Mouse (Mus musculus) forebrain, embryonic 12.5 days (tissue): ENCODE results near the gene Ccdc13. TPM values are rescaled to one million over a fixed set of nuclear protein-coding genes. Genes with fewer than 3 reads are reported as not detected.

Experiments used
- ATAC-seq: fragments of 200-750 bp; cut with Nextera tagmentation; 2 replicates; pipeline ENCODE4 v1.8.0; 2017; ENCODE audit warnings: moderate TSS enrichment; ENCODE audit not compliant: low FRiP score
- H3K27ac ChIP-seq: fragments of 300-500 bp; sonication (generic); 2 replicates; pipeline ENCODE4 v1.5.1; 2016; ENCODE audit warnings: mild to moderate bottlenecking
- H3K27me3 ChIP-seq: fragments of 300-500 bp; sonication (generic); 2 replicates; pipeline ENCODE4 v1.6.1; 2016; ENCODE audit warnings: mild to moderate bottlenecking
- H3K36me3 ChIP-seq: fragments of 300-500 bp; sonication (generic); replicated peaks from 2 replicates; pipeline ENCODE4 v1.6.1; 2016; ENCODE audit warnings: mild to moderate bottlenecking
- H3K4me1 ChIP-seq: fragments of 300-500 bp; sonication (generic); 2 replicates; pipeline ENCODE4 v1.6.1; 2016
- H3K4me2 ChIP-seq: fragments of 300-500 bp; sonication (generic); 2 replicates; pipeline ENCODE4 v1.6.1; 2016; ENCODE audit warnings: mild to moderate bottlenecking, moderate library complexity
- H3K4me3 ChIP-seq: fragments of 300-500 bp; sonication (generic); replicated peaks from 2 replicates; pipeline ENCODE4 v1.5.1; 2016; ENCODE audit warnings: mild to moderate bottlenecking
- H3K9ac ChIP-seq: fragments of 300-500 bp; sonication (generic); 2 replicates; pipeline ENCODE4 v1.6.1; 2016; ENCODE audit warnings: mild to moderate bottlenecking
- H3K9me3 ChIP-seq: fragments of 300-500 bp; sonication (generic); 2 replicates; pipeline ENCODE4 v1.6.1; 2016
- WGBS: fragments of 180-500 bp; shearing (Covaris S2); methylation state at CpG from one replicate; pipeline ENCODE4 v1.1.7; 2016; 5-methylcytosine and 5-hydroxymethylcytosine counted together
- polyA plus RNA-seq: library from polyadenylated mRNA; unstranded; fragments of >200 nt; fragmentation: Nextera tagmentation; extraction: Ambion mirVana; gene quantifications from 2 replicates; pipeline ENCODE4 v1.2.1, GENCODE M21; 2016

The Ccdc13 gene
- polyA plus RNA-seq, 1 experiment from 2014 or later = 3.1 TPM

GRCm38 (mm10) chr9:121865425-121866008 lies 26.3 kb upstream of the Ccdc13 start:
- 39% methylated on average over 3 of the region's 3 CpGs for WGBS
- H3K27me3 ChIP-seq = no peaks in the 10 kb centered on the region
- no peaks in the 10 kb centered on the region for H3K9me3 ChIP-seq
- ATAC-seq = no peak
- H3K4me3 ChIP-seq = no peak overlapping the region
- no peak overlapping the region for H3K4me2 ChIP-seq
- no peak overlapping the region for H3K27ac ChIP-seq
- no peaks in the 10 kb centered on the region for H3K36me3 ChIP-seq
- no peak overlapping the region for H3K9ac ChIP-seq
- H3K4me1 ChIP-seq = 0 out of 2 replicates have a peak, but pooled peaks cover 4% of the 10 kb centered on the region

DNA sequence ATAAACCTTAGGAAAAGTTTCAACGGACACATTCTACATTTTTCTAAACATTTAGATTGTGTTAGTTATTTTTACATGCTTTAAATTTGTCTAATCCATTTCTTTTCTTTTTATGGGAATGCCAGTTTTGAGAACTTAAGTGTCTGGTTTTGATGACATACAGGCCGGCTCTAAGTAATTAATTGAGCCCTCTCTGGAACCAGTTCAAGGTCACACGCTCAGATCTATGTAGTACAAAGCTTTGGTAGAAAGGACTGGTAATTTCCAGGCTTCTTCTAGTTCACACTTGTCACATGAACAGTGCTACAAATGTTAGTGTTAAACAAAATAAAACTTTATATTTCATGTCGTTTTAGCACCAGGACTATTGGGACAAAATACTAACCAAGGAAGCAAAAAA lies 25.6 kb upstream of the Ccdc13 start:
- H3K27me3 ChIP-seq = no peaks in the 10 kb centered on the region
- no peak overlapping the region for H3K4me3 ChIP-seq
- no peak for ATAC-seq
- H3K9ac ChIP-seq = no peak overlapping the region
- H3K36me3 ChIP-seq = no peaks in the 10 kb centered on the region
- no peak overlapping the region for H3K27ac ChIP-seq
- 70% methylated on average over 4 of the region's 4 CpGs for WGBS
- no peak overlapping the region for H3K4me2 ChIP-seq
- 0 out of 2 replicates have a peak, but pooled peaks cover 4% of the 10 kb centered on the region for H3K4me1 ChIP-seq
- H3K9me3 ChIP-seq = no peaks in the 10 kb centered on the region

DNA sequence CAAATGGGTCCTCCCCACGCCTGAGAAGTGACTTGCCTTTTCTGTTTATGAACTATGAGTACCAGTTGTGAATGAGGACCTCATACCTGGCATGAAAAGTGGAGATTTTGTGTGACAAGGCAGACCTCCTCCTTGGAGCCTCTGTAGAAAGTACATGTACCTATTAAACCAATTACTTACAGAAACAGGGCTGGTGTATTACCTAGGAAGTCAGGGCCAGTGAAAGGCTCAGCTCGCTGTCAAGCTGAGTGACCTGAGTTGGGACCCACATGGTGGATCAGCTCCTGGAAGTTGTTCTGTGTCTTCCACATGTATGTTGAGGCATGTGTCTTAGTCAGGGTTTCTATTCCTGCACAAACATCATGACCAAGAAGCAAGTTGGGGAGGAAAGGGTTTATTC lies 21.7 kb upstream of the Ccdc13 start:
- no peaks in the 10 kb centered on the region for H3K9me3 ChIP-seq
- H3K27ac ChIP-seq = no peak overlapping the region
- H3K4me2 ChIP-seq = no peak overlapping the region
- 87% methylated on average over 2 of the region's 2 CpGs for WGBS
- H3K4me1 ChIP-seq = peaks cover 17% of the 10 kb centered on the region
- ATAC-seq = no peak
- no peak overlapping the region for H3K4me3 ChIP-seq
- no peaks in the 10 kb centered on the region for H3K36me3 ChIP-seq
- H3K9ac ChIP-seq = no peak overlapping the region
- no peaks in the 10 kb centered on the region for H3K27me3 ChIP-seq

DNA sequence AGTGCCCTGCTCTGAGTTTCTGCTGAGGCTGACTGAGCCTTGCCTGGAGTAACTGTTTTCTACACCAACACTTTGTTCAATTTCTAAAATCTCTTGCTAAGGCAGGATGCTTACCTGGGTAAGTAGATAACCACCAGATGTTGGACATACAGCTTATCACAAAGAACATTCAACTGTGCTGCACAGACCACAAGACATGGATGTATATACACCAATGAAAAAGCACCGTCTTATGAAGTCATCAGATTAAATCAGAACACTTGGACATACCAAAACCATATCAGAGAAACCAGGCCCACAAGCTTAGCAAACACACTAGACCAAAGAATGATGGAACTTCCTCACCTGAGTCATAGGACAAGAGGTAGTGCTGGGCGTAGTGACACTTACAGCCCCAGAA lies 20.1 kb upstream of the Ccdc13 start:
- no peak for ATAC-seq
- Histone ChIP-seq H3K27me3 (no peaks in the 10 kb centered on the region), H3K4me1 (peaks cover 13% of the 10 kb centered on the region), H3K9me3 (no peaks in the 10 kb centered on the region), H3K4me2 (no peak overlapping the region), H3K36me3 (no peaks in the 10 kb centered on the region), H3K4me3 (no peak overlapping the region), H3K27ac (no peak overlapping the region), H3K9ac (no peak overlapping the region)
- 96% methylated on average over 2 of the region's 2 CpGs for WGBS

DNA sequence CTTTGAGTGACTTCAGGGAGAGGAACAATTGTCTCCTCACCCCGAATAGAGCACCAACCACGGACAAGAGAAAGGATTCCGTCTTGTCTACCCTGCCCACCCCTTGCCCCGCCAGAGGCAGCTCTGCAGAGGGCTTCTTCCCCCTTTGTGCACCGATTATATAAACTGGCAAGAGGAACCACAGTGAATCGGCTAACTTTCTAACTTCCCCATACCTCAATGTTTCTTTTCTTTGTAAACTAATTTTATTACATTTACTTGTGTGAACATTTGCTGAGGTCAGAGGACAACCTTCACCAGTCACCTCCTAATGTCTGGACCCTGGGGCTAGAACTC lies 18.9 kb upstream of the Ccdc13 start, which contains the start of gene Higd1a:
Gene Higd1a, minus strand, starts transcription at position 210 of the 336 bp plus-strand sequence.
- H3K9me3 ChIP-seq = no peaks in the 10 kb centered on the region
- peak within 1 kb of the TSS; percentile 93 for H3K4me2 ChIP-seq
- H3K27ac ChIP-seq = peak within 1 kb of the TSS; percentile 95
- peak within 1 kb of the TSS; percentile 89 for H3K9ac ChIP-seq
- no peaks in the 10 kb centered on the region for H3K27me3 ChIP-seq
- 16% methylated on average over 6 of the region's 6 CpGs for WGBS
- H3K36me3 ChIP-seq = no peaks in the 10 kb centered on the region
- H3K4me1 ChIP-seq = peaks cover 13% of the 10 kb centered on the region
- peak within 1 kb of the TSS; percentile 76 for H3K4me3 ChIP-seq
- ATAC-seq = no peak

DNA sequence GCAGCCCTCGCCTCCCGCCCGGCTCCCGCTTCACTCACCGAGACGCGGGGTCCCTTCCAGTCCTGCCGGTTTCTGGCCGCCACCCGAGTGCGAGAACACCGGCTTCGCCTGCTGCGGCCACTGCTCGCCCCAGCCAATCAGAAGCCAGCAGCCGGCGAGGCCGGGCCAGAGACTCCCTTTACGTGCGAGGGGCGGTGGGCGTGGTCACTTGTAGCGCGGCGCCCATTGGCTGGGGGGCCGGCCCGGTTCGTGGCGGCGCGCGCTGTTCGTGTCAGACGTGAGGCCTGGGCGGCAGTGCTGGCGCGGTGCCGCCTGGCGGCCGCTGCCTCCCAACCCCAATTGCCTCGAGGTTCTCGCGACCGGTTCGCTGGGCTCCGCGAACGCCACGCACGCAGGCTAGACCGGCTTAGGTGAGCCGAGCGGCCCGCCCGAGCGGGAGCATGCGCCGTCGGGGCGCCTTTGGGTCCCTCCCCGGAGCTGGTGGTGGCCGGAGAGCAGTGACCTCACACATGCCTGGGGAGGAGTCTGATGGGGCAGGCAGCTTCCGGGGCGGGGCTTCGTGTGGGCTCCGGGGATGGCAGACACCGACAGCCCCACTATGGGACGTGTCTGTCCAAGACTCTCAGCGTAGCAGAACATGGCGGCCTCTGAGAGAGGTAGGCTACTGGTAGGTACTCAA lies 18.4 kb upstream of the Ccdc13 start:
- under 1% methylated on average over 70 of the region's 70 CpGs for WGBS
- Histone ChIP-seq H3K4me1 (peaks cover 13% of the 10 kb centered on the region), H3K4me3 (peak overlapping the region; percentile 76), H3K36me3 (no peaks in the 10 kb centered on the region), H3K9ac (peak overlapping the region; percentile 89), H3K4me2 (peak overlapping the region; percentile 93), H3K27me3 (no peaks in the 10 kb centered on the region), H3K27ac (peak overlapping the region; percentile 95), H3K9me3 (no peaks in the 10 kb centered on the region)
- ATAC-seq = peak; percentile 99

- peaks cover 6% of the 10 kb centered on the region for H3K36me3 ChIP-seq
- H3K4me1 ChIP-seq = peaks cover 13% of the 10 kb centered on the region
- ATAC-seq = no peak; the same call in 1 of the 2 replicates
- no peaks in the 10 kb centered on the region for H3K9me3 ChIP-seq
- peak overlapping the region; percentile 93 for H3K4me2 ChIP-seq
- peak overlapping the region; percentile 95 for H3K27ac ChIP-seq
- WGBS = 1% methylated on average over 39 of the region's 39 CpGs
- H3K9ac ChIP-seq = peak overlapping the region; percentile 89
- H3K27me3 ChIP-seq = no peaks in the 10 kb centered on the region
- peak overlapping the region; percentile 76 for H3K4me3 ChIP-seq
Measured at GRCm38 (mm10) chr9:121856649-121857416, 17.6 kb upstream of the Ccdc13 start.

DNA sequence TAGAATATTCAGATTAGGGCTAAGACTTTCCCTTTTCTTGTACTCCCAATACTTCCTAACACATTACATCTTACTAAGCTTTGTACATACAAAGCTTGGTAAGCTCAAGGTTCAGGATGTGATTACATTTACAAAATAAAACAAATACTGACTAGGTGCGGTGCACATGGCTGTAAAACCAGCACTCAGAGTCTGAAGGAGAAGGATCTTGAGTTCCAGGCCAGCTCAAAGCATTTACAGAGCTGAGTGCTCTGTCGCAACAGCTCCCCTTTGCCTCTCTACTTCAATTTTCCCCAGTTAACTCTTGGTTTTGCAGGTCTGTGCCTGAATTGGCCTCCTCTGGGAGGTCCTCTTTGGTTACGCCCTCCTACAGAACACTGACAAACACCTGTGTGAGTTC lies 15.0 kb upstream of the Ccdc13 start:
- Histone ChIP-seq H3K9ac (no peak overlapping the region), H3K36me3 (peaks cover 21% of the 10 kb centered on the region), H3K4me3 (no peak overlapping the region), H3K9me3 (no peaks in the 10 kb centered on the region), H3K27ac (no peak overlapping the region), H3K27me3 (no peaks in the 10 kb centered on the region), H3K4me2 (no peak overlapping the region), H3K4me1 (peaks cover 13% of the 10 kb centered on the region)
- 94% methylated on average over 3 of the region's 3 CpGs for WGBS
- ATAC-seq = no peak

GRCm38 (mm10) chr9:121847842-121848241 lies 8.6 kb upstream of the Ccdc13 start:
- no peak overlapping the region for H3K4me2 ChIP-seq
- no peaks in the 10 kb centered on the region for H3K4me1 ChIP-seq
- no peaks in the 10 kb centered on the region for H3K9me3 ChIP-seq
- no peak for ATAC-seq
- H3K36me3 ChIP-seq = peaks cover 46% of the 10 kb centered on the region
- 84% methylated on average over 5 of the region's 5 CpGs for WGBS
- H3K27ac ChIP-seq = no peak overlapping the region
- H3K27me3 ChIP-seq = no peaks in the 10 kb centered on the region
- no peak overlapping the region for H3K9ac ChIP-seq
- no peak overlapping the region for H3K4me3 ChIP-seq

DNA sequence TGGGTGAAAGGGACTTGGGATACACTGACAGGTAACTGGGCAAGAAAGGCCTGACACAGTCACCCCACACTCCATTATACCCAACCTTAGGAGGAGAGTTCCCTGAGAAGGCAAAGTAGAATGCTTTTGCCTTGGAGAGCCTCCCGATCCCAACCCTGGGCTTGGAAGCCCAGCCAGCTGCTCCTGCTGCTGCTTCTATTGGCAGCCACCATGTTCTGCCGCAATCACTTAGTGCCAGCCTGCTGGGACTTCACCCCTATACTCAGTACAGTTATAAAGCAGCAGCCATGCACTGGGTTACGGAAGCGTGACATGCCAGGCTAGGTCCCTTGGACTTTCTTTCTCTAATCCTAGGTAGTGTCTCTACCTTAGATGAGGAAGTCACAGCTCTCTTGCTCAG lies 7.9 kb upstream of the Ccdc13 start:
- H3K4me1 ChIP-seq = no peaks in the 10 kb centered on the region
- H3K36me3 ChIP-seq = peaks cover 43% of the 10 kb centered on the region
- H3K9ac ChIP-seq = no peak overlapping the region
- no peak overlapping the region for H3K27ac ChIP-seq
- H3K4me3 ChIP-seq = no peak overlapping the region
- no peaks in the 10 kb centered on the region for H3K27me3 ChIP-seq
- WGBS = 97% methylated on average over 4 of the region's 4 CpGs
- ATAC-seq = no peak
- H3K4me2 ChIP-seq = no peak overlapping the region
- H3K9me3 ChIP-seq = no peaks in the 10 kb centered on the region

DNA sequence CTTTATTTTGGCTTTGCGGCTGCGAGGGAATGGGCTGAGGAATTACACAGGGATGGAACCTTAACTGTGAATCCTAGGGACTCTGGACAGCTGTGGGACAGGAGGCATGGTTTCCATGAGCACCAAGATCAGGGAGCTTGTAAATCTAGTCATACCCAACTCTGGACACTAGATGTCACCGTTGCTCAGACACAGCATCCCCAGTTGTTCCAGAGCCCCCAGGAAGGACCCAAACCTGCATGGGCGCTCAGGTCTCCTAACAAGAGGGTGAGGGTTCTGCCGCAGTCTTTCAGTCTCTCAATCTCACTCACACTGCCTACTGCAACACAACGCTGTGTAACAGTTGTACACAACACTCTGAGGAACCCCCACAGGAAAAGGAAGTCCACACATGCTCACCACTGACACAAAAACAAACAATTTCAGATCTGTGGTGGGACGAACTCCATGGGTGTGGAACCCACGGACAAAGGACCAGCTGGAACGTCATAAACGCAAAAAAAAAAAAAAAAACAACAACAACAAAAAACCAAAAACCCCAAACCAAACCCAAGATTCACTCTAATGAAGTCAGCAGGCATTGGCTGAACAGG lies 7.4 kb upstream of the Ccdc13 start:
- 0 out of 2 replicates have a peak, but pooled peaks have one; percentile 41 for ATAC-seq
- peaks cover 38% of the 10 kb centered on the region for H3K36me3 ChIP-seq

GRCm38 (mm10) chr9:121842914-121843313 lies 3.7 kb upstream of the Ccdc13 start:
- Histone ChIP-seq H3K4me3 (no peak overlapping the region), H3K9me3 (no peaks in the 10 kb centered on the region), H3K27ac (no peak overlapping the region), H3K27me3 (peaks cover 5% of the 10 kb centered on the region; the same call in 1 of the 2 replicates), H3K36me3 (peaks cover 12% of the 10 kb centered on the region; the same call in 1 of the 2 replicates), H3K4me1 (peaks cover 11% of the 10 kb centered on the region), H3K4me2 (no peak overlapping the region), H3K9ac (no peak overlapping the region)
- ATAC-seq = no peak
- WGBS = 100% methylated on average over 2 of the region's 2 CpGs

More for the DNA sequence above, 7.4 kb upstream of the Ccdc13 start:
- no peaks in the 10 kb centered on the region for H3K9me3 ChIP-seq
- no peaks in the 10 kb centered on the region for H3K4me1 ChIP-seq
- H3K4me3 ChIP-seq = no peak overlapping the region
- no peak overlapping the region for H3K9ac ChIP-seq
- H3K27ac ChIP-seq = no peak overlapping the region
- 58% methylated on average over 10 of the region's 10 CpGs for WGBS
- peaks cover 4% of the 10 kb centered on the region; the same call in 1 of the 2 replicates for H3K27me3 ChIP-seq
- H3K4me2 ChIP-seq = no peak overlapping the region
